Mouse (Mus musculus) layer of hippocampus, postnatal 10 days (tissue): ENCODE data around the gene Gpr88. TPM values are rescaled to one million over a fixed set of nuclear protein-coding genes. Genes with fewer than 3 reads are reported as not detected.

ENCODE experiments used
- DNase-seq, 2 experiments: peaks; one replicate each; pipeline ENCODE4 v3.0.0; 2021; ENCODE audit warnings: low spot score in 2 of 2
- long read RNA-seq: library from polyadenylated mRNA; stranded (forward); transcript quantifications from one replicate; pipeline ENCODE4 v2.0.0, GENCODE M21; 2023
- total RNA-seq, 2 experiments: library from RNA; stranded (reverse); gene quantifications; 2 replicates each; pipeline ENCODE4 v1.2.3; 2021

Gpr88 gene
- 1 to 10 TPM; 4.3 to 4.5 TPM for total RNA-seq
- long read RNA-seq, partial matches to known transcripts = 3 of 4 reads
- long read RNA-seq, other reads (novel, unspliced or antisense) = 1 of 4 reads

DNA sequence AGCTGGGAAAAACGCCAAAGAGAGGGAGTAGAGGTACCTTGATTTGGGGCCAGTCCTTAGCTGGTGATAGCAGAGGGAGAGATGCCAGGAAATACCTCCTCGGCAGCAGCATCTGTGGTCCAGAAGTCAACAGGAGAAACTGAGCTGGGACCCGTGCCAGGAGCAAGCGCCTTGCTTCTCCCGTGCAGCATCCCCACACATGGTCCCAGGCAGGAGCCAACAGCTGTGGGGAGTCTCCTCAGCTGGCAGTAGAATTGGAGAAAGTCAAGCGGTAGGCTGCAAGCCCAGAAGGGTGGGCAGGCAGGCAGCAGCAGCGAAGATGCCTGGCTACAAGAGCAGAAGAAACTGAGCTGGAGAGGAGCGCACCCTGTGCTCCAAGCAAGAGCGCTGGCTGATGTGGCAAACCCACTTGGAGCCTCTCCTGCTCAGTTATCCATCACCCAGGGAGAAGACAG, at the start of gene Gpr88:
Gpr88 (minus strand) TSS at position 427 of the 455 bp plus-strand sequence.
- DNase-seq = peak; percentile 50 to 65

DNA sequence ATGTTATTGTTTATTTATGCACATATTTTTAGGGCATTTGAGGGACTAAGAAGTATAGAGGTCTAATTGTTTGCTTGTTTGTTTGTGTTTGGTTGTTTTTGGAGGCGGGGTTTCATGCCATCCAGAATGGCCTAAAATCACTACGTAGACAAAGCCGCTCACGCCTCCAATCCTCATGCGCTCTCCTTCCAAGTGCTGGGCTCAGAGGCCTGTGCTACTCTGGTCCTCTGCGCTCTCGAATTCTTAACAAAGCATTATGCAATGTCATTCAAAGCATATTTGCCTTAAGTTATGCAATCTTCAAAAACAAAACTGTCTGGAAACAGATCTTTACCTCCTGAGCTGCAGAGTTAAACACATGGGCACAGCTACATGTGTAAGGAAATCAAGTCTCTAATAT, 49.3 kb upstream of the Gpr88 start:
- DNase-seq = no peak

DNA sequence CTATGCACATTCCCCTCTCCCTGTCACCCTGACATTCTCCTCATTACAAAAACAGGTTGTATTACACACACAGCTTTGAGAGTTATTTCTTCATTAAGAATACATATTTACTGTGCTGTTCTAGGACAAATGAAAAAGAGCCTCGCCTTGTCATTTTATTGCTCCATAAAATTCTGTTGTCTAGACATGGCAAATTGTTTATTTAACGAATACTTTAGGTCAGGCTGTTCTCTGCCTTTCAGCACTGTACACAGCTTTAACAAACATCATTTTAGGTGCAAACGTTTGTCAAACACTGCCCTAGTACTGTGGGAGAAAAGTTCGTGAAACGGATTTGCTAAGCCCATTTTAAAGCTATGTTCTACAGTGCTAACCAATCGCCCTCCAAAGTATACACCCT, 48.5 kb upstream of the Gpr88 start:
- no peak for DNase-seq

DNA sequence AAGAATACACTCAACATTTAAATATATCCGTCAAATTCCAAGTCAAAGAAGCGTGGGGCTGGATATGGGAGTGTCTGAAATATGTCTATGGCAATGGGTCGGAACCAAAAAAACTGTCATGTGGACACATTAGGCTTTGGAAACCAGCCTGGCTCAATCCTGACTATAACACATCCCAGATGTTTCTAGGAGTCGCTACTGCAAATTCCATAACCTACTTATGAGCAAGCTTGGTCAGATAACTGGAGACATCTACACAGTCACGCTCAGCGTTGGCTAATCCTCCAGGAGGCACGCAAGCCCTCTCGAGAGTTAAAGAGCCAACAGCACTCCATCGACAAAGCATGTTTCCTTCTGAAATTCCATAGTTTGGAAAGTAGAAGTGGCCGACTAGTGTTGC, 45.4 kb upstream of the Gpr88 start:
- no peak for DNase-seq

DNA sequence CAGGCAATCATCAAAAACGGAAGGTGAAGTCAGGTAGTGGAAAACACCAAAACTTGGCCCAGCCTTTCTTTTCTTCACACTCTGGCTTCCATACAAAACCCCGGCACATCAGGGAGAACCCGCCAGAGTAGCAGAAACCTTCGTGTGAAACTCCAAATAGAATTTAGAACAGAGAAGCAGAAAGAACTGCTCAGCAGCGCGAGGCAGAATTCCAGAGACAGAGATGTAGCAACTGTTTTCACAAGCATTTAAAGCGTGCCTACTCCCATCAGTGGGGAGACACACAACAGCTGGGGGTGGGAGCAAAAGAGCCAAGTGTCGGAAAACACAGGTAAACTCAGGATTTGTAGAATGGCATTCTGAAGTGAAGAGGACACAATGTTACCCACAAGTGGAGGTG, 44.7 kb upstream of the Gpr88 start:
- DNase-seq = no peak

DNA sequence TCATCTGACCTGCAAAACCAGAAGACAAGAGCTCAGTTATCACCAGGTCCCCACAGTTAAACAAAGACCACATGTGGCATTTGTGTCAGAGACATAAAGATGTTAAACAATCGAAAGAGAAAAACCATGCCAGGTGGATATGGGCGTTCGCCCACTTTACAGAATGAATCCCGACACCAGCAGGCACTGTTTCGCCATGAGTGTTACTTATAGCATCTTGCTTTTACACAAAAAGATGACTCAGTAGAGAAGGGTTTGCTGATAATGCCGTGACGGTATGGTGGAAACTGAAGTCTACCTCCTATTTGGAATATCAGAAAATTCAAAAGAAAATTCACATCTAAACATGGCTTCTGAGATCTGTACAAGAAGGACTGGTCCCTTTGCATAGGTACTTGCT, 43.9 kb upstream of the Gpr88 start:
- no peak for DNase-seq

DNA sequence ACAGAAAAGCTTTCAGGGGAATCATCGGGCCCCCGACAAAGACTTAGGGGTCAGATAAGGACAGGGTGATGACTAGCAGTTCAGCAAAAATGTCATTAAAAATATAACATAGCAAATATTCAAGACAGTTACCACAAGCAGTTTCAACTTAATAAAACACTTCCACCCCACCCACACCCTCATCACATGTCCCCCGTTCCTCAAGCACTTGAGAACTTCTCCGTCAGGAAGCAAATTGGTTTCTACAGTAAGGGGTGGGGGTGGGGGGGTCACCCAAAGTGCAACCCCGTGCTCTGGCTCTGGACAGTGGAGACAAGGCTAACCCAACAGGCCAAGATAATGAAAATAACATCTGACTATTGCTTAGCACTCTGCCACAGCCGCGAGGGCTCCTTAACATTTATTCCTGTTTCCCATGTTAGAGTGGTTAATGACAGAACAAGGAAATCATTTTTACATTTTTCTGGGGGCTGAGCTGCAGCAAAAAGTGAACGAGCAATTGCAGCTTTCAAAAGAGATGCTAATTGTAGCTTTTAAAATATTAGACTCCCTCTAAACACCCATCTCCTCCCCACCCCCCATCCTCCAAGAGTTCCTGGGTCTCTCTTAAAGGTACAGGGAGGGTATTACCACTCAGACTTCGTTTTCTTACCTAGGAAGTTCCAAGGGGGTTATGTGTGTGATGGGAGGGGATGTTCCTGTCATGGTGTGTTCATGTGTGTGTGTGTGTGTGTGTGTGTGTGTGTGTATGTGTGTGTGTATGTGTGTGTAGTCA, 36.9 kb upstream of the Gpr88 start:
- DNase-seq = no peak

DNA sequence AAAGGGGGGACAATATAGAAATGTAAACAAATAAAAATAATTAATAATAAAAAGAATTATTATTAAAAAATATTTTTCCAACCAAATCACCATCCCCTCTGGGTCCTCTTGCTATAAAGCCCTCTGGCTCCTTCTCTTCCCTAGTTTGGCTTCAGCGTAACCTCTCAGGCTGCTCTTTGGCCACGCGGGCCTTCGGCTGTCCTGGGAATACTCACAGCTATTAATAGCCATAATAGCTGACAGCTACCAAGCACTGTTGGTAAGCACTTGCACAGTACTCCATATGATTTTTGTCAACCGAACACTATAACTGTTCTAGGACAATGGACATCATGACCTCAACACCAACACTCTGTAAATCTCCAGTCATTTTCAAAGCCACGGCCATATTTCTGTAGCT, 35.5 kb upstream of the Gpr88 start:
- no peak for DNase-seq

DNA sequence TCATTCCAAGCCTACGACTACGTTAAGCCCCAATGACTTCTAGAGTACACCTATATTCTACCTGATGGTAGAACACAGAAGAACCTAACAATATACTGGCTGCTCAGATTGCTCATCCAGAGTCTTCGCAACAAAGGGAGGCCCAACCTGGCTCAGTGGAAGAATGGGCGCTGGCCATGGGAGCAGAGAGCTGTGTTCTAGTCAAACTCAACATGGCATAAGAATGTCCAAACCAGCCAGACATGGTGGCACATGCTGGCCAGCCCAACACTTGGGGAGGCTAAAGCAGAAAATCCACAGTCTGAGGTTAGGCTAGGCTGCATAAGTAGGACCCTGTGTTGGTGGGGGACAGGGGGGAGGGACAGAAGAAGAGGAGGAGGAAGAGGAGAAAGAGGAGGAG, 31.4 kb upstream of the Gpr88 start:
- no peak for DNase-seq

DNA sequence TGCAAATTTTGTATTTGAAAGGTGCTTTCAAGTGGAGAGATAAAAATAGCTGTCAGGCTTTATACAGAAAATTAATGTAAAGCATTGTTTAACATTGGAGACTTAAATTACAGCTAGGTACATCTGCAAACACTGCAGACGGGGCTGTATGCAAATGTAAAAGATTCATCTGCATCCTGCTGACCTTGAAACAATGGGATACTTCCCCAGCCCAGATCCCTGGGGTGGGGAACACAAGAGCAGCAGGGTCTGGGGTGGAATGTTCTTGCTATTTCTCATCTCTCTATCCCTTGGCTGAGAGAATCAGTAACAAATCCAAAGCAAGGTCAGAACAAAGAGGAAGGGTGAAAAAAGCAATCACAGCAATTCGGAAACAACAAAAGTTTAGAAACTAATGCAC, 30.7 kb upstream of the Gpr88 start:
- DNase-seq = no peak

DNA sequence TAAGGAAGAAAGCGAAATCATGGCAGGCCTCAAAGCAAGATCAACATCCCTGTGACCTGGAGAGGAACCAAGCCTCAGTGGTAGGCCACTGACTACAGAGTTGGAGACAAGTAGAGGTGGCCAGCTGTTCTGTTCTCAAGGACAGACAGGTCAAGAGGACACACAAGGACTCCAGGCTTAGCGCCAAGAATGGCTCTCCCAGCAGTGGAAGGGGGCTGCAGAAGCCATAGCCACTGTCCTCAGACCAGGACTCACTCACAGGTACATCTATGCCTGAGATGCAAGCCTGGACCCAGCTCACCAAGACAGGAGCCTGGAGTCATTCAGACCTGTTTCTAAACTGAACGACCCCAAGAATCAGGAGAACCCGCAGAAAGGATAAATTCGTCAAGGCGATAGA, 28.4 kb upstream of the Gpr88 start:
- no peak for DNase-seq

DNA sequence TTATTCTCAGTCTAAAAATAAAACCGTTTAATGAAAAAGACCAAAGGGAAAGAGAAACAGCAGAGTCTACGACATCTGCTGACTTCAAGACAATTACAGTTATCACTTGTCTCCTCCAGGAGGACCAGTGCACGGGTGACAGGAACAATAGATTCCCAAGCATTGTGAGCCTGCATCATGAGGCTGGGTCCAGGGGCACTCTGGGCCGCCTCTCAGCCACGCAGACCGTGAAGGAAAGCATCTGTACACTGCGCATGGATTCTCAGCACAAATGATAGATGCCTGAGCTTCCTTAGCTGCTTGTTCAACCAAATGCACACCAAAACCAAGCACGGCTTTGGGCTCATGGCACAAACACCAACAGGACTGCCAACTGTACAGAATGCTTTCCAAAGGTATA, 23.8 kb upstream of the Gpr88 start:
- no peak for DNase-seq

DNA sequence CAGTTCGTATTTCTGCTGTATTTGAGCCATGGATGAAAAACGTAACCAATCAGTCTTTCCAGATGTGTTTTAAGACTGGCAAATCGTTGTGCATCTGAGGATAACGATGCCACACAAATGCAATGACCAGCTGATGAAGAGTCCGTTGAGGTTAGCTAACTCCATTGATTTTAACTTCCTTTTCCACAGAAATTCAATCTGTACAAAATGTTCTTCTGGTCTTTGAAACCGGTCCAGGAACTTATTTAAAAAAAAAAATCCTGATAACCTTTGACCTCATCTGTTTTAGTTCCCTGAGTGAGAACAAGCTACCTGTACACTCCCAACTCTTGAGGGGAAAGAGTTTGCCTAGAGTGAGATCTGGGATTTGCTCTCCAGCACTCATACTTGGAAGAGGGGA, 18.4 kb upstream of the Gpr88 start:
- DNase-seq = no peak

DNA sequence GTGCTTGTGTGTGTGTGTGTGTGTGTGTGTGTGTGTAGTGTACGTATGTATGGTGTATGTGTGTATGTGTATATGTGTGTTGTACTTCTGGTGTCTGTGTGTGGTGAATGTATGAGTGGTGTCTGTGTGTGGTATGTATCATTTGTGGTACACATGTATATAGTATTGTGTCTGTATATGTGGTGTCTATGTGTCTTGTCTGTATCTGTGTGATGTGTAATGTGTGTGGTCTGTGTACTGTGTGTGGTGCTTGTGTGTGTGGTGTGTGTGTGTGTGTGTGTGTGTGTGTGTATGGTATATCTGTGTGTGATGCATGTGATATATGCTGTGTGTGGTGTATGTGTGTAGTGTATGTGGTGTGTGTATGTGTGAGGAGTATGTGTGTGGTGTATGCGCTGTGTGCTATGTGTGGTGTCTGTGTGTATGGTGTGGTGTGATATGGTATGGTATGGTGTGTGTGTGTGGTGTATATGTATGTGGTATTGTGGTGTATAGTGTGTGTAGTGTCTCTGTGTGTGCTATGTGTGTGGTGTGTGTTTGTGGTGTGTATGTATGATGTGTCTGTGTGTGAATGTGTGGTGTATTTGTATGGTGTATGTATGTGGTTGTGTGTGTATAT, 13.8 kb upstream of the Gpr88 start:
- no peak for DNase-seq

DNA sequence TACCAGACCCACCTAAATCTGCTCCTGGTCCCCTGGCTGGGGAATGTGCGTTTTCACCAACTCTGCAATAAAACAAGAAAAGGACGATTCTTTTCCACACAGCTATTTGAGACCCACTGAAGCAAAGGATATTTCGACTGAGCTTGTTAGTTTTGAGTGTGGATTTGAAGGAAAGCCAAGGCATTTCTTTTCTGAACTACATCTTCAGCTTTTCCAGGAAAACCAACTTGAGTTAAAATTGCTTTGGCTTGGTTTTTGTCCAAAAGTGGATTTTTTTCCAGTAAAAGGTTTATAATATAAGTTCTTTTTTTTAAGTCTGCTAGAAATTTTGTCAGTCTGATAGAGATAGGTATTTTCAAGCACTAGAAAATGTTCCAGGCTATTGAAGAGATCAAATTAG, 13.1 kb upstream of the Gpr88 start:
- no peak for DNase-seq

DNA sequence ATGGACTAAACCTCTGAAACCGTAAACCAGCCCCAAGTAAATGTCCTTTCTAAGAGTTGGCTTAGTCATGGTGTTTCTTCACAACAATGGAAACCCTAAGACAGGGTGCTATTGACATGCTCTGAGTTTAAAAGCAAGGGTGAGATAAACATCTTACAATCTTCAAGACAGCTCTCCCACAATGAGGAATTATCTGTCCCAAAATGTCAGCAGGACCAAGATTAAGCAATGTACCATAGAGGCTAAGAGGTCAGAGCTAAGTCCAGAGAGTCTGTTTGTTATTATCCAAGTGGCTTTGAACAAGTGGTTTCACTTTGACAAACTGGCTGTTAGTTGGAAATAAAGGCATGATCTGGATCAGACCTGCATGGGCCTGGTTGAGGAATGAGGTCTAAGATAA, 10.7 kb upstream of the Gpr88 start:
- DNase-seq = no peak

DNA sequence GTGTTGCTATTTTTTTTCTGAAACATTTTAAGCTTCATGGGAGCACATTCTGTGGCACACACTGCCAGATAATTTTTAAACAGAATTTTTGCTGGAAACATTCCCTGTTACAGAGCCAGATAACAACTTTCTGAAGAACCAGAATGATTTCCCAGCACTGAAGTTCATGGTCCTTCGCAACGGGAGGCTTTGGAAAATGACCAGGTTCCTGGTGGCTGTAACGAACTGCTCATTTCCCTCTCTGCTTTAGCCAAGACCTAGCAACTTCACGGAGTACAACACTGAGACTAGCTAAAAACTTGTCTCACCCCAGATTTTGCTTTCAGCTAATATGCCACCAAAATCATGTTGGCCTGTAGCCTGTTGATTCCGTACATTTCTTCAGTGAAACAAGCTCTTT, 9.8 kb upstream of the Gpr88 start:
- no peak for DNase-seq

DNA sequence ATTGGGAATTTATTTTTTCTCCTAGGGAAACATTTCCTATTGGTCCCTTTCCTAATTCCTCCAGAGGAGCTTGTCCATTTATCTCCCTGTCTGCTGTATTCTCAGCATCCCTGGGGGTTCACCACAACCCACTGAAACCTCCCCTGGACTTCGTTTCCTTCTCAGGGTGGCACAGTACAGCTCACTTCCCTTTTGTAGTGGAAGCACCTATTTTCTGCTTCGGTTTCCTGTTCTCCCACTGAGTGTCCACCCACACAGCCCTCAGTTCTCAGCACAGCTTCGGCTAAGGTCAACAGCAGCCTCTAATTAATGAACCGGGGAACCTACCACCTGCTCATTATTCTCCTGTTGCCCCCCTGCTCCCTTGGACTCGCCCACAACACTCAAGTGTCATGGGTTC, 2.8 kb upstream of the Gpr88 start:
- no peak for DNase-seq

DNA sequence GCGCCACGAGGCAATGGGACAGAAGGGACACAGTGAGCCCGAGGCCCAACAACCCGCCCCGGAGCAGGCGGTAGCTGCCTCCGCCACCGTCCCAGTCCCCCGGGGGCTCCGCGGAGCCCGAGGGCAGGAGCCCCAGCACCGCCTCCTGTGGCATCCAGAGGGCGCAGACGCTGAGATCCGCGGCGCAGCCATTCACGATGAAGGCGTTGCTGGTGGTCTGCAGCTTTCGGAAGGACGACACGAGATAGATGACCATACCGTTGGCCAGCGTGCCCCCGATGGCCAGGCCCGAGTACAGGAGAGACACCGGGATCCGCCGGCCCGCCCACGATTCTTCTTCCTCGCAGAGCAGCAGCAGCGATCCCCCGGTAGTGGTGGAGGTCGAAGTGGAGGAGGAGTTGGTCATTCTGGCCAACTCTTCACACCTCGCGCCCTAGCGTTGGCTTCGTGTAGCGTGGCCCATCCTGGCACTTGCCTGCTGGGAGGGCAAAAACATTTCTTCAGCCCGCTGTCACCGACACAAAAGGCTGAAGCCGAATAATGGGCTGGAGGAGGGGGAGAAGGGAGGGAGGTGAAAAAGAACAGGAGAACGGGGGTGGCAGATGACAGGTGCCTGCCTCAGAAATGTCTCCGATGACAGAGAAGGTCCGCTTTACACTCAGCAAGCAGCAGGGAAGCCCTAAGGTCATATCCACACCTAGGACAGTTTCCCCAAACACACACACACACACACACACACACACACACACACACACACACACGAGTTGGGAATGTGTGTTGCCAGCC, 855 bp downstream of the Gpr88 start:
- peak; percentile 25 to 37 for DNase-seq

DNA sequence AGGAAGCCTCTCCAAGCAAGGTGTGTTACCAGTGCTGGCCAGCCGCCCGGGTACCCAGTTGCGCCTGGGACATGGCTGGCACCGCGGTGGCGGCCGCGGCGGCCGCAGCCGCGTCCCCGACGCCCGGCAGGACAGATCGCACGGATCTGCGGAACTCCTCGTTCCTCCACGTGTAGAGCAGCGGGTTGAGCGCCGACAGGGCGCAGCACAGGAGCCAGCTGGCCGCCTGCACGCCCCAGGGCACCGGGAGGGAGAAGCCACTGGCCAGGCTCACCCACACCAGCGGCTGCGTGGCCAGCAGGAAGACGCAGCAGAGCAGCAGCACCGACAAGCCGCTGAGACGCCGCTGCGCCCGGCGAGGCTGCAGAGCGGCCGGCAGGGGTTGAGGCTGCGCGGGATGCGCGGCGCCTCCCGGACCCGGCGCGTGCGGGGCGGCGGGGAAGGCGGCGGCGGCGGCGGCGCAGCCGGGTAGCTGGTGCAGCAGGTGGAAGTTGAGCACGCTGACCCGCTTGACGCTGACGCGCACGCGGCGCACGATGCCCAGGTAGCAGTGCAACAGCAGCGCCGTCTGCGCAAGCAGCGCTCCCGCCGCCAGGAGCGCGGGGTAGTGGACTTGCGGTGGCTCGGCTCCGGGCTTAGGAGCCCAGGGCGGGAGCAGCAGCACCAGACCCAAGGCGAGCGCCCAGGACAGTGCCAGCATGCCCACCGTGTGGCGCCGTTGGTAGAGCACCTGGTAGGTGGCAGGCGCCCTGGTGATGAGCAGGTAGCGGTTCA, 1.6 kb downstream of the Gpr88 start:
- DNase-seq = peak; percentile 29 to 45

DNA sequence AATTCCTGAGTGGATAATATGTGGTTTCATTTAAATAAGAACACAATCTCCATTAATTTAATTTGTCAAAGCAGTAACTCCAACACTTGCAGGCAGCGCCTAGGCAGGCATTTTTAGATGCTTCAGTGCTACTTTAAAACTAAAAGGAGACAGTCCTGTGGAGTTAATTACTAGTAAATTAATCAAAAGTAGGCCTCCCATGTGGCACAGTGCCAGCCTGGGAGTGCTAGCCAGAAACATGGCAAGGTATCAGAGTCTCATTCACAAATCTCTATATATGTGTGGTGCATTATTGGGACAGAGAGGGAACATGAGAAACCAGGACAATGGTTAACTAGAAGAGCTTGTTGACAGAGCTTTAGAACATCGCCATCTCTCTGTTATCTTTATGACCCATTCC, 4.3 kb downstream of the Gpr88 start:
- no peak for DNase-seq
